Mouse (Mus musculus): ENCODE data around the gene Anapc2.
A peak's percentile ranks its signal among the peaks of the same experiment; 100 is the strongest.

- peak; percentile 85 for TF ChIP-seq CTCF (IDR thresholded peaks at IDR 0.05; ENCODE audit: low read depth)
- peak; percentile 65; the same call in 1 of the 2 replicates for TF ChIP-seq EP300 (IDR thresholded peaks at IDR 0.05; ENCODE audit: low read depth)
These were observed 43.8 kb upstream of the Anapc2 start for GRCm38 (mm10) chr2:25228431-25228889.
